Mouse (Mus musculus) cortical plate, adult 2 months (tissue): Measurements from ENCODE around the gene Dnajb5.

Source experiments
- CTCF ChIP-seq: fragments of 200-500 bp; IDR thresholded peaks from 2 replicates; pipeline ENCODE4 v1.5.1; 2011; ENCODE audit warnings: mild to moderate bottlenecking, control low read depth, low read length; ENCODE audit not compliant: insufficient read depth; ENCODE audit errors: extremely low read depth
- POLR2A ChIP-seq: fragments of 200-500 bp; IDR thresholded peaks from 2 replicates; pipeline ENCODE4 v1.6.1; 2011; ENCODE audit warnings: mild to moderate bottlenecking, low read length, control low read depth; ENCODE audit not compliant: insufficient read depth; ENCODE audit errors: extremely low read depth

DNA sequence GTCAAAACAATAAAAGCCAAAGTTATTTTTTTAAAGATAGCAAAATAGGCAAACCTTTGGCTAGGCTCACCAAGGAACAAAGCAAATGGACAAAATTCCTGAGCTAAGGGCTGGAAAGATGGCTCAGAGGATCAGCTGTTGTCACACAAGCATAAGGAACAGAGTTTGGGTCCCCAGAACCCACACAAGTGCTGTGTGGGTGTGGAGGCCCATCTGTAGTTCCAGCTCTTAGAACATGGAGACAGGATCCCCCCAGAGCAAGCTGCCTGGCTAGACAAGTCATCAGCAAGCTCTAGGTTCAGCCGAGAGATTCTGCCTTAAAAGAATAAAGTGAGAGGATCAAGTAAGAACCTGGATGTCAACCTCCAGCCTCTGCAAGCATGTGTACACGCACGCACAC lies 45.1 kb upstream of the Dnajb5 start:
- no peak for TF ChIP-seq POLR2A
- no peak for TF ChIP-seq CTCF
